Mouse (Mus musculus) heart, adult 18-20 months (tissue): ENCODE results near the gene 1110059E24Rik. TPM values are rescaled to one million over a fixed set of nuclear protein-coding genes. Genes with fewer than 3 reads are reported as not detected.
"Not testable (repeated sequence)": the region's sequence is repeated elsewhere in the genome, so short reads cannot be mapped to it uniquely, and the experiment has no call there.

Experiments
- DNase-seq, 2 experiments: peaks; one replicate each; pipeline ENCODE4 v3.0.0; 2021 to 2022; ENCODE audit warnings: mixed read lengths in 1 of 2
- total RNA-seq, 2 experiments: library from RNA; stranded (reverse); gene quantifications; 2 replicates each; pipeline ENCODE4 v1.2.3; 2021

1110059E24Rik gene
- total RNA-seq, 2 experiments from 2014 or later, result 12.4 to 13.4 TPM

GRCm38 (mm10) chr19:21626271-21626988 is 26.3 kb downstream of the 1110059E24Rik start:
- DNase-seq, result no peak

- DNase-seq, result no peak
Measured at GRCm38 (mm10) chr19:21624148-21624535, 28.6 kb downstream of the 1110059E24Rik start.

GRCm38 (mm10) chr19:21623410-21624147 is 29.2 kb downstream of the 1110059E24Rik start:
- DNase-seq, result no peak

GRCm38 (mm10) chr19:21615801-21616200 is 37.0 kb downstream of the 1110059E24Rik start:
- no peak for DNase-seq

- DNase-seq, result no peak
Measured at GRCm38 (mm10) chr19:21611725-21612575, 40.8 kb downstream of the 1110059E24Rik start.

- DNase-seq, result no peak
Measured at GRCm38 (mm10) chr19:21611297-21611696, 41.5 kb downstream of the 1110059E24Rik start.

GRCm38 (mm10) chr19:21610240-21610639 is 42.5 kb downstream of the 1110059E24Rik start:
- no peak for DNase-seq

- DNase-seq, result no peak
Measured at GRCm38 (mm10) chr19:21605294-21605693, 47.5 kb downstream of the 1110059E24Rik start.

GRCm38 (mm10) chr19:21603836-21604235 is 48.9 kb downstream of the 1110059E24Rik start:
- DNase-seq, result peak; percentile 36 to 40

GRCm38 (mm10) chr19:21601541-21602101 is 51.2 kb downstream of the 1110059E24Rik start:
- DNase-seq, result no peak

- DNase-seq, result no peak
Measured at GRCm38 (mm10) chr19:21598659-21599352, 54.0 kb downstream of the 1110059E24Rik start.

GRCm38 (mm10) chr19:21594676-21595075 is 58.1 kb downstream of the 1110059E24Rik start:
- no peak for DNase-seq

GRCm38 (mm10) chr19:21592216-21592615 is 60.6 kb downstream of the 1110059E24Rik start:
- not testable (repeated sequence) for DNase-seq

GRCm38 (mm10) chr19:21589888-21590287 is 62.9 kb downstream of the 1110059E24Rik start:
- DNase-seq, result no peak

- DNase-seq, result no peak
Measured at GRCm38 (mm10) chr19:21587593-21587992, 65.2 kb downstream of the 1110059E24Rik start.

- DNase-seq, result no peak
Measured at GRCm38 (mm10) chr19:21586546-21586945, 66.2 kb downstream of the 1110059E24Rik start.

- DNase-seq, result no peak
Measured at GRCm38 (mm10) chr19:21585868-21586267, 66.9 kb downstream of the 1110059E24Rik start.

GRCm38 (mm10) chr19:21583986-21584385 is 68.8 kb downstream of the 1110059E24Rik start:
- no peak for DNase-seq

GRCm38 (mm10) chr19:21583523-21583984 is 69.2 kb downstream of the 1110059E24Rik start:
- no peak for DNase-seq

GRCm38 (mm10) chr19:21581404-21581803 is 71.4 kb downstream of the 1110059E24Rik start:
- no peak for DNase-seq

GRCm38 (mm10) chr19:21579896-21580295 is 72.9 kb downstream of the 1110059E24Rik start:
- DNase-seq, result no peak
